Mouse (Mus musculus): ENCODE measurements around the gene Ttc39d.

DNA sequence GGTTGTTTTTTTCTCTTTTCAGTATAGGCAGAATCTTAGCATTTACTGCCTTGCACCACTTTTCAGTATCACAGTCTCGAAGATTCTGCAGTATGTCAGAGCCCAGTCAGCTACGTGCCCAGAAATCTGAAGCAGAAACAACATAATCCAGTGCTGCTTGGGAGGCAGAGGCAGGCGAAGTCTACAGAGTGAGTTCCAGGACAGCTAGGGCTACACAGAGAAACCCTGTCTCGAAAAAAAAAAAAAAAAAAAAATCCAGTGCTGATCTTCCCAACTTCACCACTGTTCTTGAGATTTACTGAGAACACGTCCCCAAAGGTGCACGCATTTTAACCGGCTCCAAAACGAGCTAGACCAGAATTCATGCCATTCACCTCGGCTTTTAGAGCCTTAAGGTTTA lies 16.6 kb downstream of the Ttc39d start:
- no peak for TF ChIP-seq POLR2A (IDR thresholded peaks at IDR 0.05; ENCODE audit: low read depth, low read length)
- no peak for TF ChIP-seq CTCF (IDR thresholded peaks at IDR 0.05; ENCODE audit: borderline replicate concordance, insufficient read depth, low read length)

Measured in embryonic fibroblast, embryonic 13.5 days (primary cell).